Comparison of ENCODE assay signal across 19 mouse cellular contexts in genomic region chr17:23653324-23653723, GRCm38 (mm10). TPM values are rescaled to one million over a fixed set of nuclear protein-coding genes. Genes with fewer than 3 reads are reported as not detected.
"Had no signal": no experiment of that assay in that cellular context is flagged by ENCODE, and none has a peak within 500 bp of the region (broad histone marks: within the 10 kb centered on the region; RNA-seq: fewer than 3 reads in every experiment).

No protein-coding gene starts in this region.

- H3K9ac ChIP-seq: limb, embryonic 12.5 days; liver, embryonic 13.5 days; liver, postnatal 0 days; lung, embryonic 15.5 days; midbrain, embryonic 13.5 days; neural tube, embryonic 12.5 days had no signal

- H3K27ac ChIP-seq: left cerebral cortex, adult 2 months; limb, embryonic 12.5 days; liver, embryonic 13.5 days; lung, embryonic 15.5 days; macrophage; midbrain, embryonic 13.5 days; neural tube, embryonic 12.5 days; stomach, postnatal 0 days had no signal

- H3K27me3 ChIP-seq: limb, embryonic 12.5 days; lung, embryonic 15.5 days had no signal

- H3K4me3 ChIP-seq: left cerebral cortex, adult 2 months; limb, embryonic 12.5 days; liver, embryonic 13.5 days; lung, embryonic 15.5 days; midbrain, embryonic 13.5 days; neural tube, embryonic 12.5 days had no signal

- H3K36me3 ChIP-seq: limb, embryonic 12.5 days; liver, embryonic 13.5 days; lung, embryonic 15.5 days; midbrain, embryonic 13.5 days; neural tube, embryonic 12.5 days had no signal

- DNase-seq: kidney, adult 9 months; kidney, postnatal 10 days; kidney, postnatal 4 days; liver; liver, embryonic 13.5 days; liver, postnatal 0 days; lung, postnatal 14 days had no signal

- ATAC-seq: liver, postnatal 0 days; midbrain, embryonic 13.5 days had no signal

- H3K4me2 ChIP-seq: limb, embryonic 12.5 days; liver, embryonic 13.5 days; lung, embryonic 15.5 days; midbrain, embryonic 13.5 days; neural tube, embryonic 12.5 days had no signal

- H3K4me1 ChIP-seq: limb, embryonic 12.5 days; liver, embryonic 13.5 days; lung, embryonic 15.5 days; midbrain, embryonic 13.5 days; neural tube, embryonic 12.5 days had no signal

- H3K9me3 ChIP-seq: limb, embryonic 12.5 days; liver, embryonic 13.5 days; lung, embryonic 15.5 days; midbrain, embryonic 13.5 days; neural tube, embryonic 12.5 days had no signal

RNA-seq across cellular contexts. Expression of gene Bicdl2, which starts 7.0 kb away (rescaled TPM):
- total RNA-seq: layer of hippocampus, adult 8-10 months; layer of hippocampus, postnatal 25 days; left cerebral cortex, adult 2 months; left cerebral cortex, postnatal 14 days; monocyte, adult 5-6 weeks; neutrophil, adult 5-6 weeks had no signal
- polyA plus RNA-seq: macrophage had no signal
